Mouse (Mus musculus) kidney, postnatal 10 days (tissue): ENCODE data around the gene Ppfibp1.
A peak's percentile ranks its signal among the peaks of the same experiment; 100 is the strongest.

Experiments used
- DNase-seq: peaks from one replicate; pipeline ENCODE4 v3.0.0; 2021; ENCODE audit warnings: mixed read lengths

Gene Ppfibp1

DNA sequence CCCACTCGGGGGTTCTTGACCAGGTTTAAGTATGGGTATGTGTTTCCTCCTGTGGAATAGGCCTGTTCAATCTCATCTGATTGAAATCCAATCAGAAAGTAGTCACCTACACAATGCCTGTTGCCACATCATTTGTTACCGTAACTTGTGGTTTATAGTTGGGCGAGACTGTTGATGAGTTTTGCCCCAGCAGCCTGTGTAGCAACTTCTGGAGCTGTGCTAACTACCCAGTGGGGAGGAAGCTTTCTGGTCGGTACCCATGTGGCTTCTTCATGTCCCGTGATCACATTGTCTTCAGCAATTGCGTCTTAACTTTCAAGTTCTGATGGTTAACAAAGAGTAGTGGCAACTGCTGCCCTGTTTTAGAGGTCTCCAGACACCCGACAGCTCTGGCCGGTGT lies 163.4 kb downstream of the Ppfibp1 start:
- no peak for DNase-seq

- no peak for DNase-seq
These were observed 164.2 kb downstream of the Ppfibp1 start for GRCm38 (mm10) chr6:147052440-147052839.

DNA sequence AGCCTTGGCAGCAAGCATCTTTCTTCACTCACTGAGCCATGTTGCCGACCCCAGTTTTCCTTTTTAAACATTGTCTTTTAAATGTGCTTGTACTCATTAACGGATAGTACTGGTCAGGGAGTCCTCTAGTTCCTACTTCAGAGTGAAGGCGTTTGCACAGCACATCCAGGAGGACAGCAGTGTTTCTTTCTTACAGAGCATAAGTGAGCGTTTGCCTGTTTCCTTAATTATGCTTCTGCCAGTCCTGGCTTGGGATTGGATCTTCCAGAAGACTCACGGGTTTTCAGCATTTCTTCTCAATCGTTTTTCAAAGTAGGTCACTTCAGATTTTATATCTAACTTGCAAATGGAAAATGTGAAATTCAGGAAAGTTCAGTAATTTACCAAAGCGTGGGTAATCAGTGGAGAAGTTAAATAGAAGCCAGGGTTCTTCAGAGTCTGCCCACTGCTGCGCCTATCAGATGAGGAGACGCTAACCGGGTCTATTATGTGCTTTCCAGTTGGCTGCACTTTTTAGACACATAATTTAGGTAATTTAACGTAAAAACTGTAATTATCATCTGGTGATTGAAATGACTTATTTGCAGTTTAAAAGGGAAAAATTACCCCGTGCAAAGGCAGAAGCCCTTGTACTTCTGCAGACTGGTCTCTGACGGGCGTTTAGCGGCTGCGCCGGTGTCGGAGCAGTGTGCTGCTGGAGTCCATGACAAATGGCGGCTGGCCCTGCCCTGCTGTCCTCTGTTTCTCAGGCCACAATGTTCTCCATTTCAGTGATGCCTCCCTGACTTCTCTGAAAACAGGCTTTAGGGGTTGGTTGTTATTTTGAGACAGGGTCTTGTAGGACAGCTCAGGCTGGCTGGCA lies 165.7 kb downstream of the Ppfibp1 start:
- no peak for DNase-seq

- no peak for DNase-seq
These were observed 167.2 kb downstream of the Ppfibp1 start for GRCm38 (mm10) chr6:147055374-147055977.

- DNase-seq = peak; percentile 65
These were observed 171.0 kb downstream of the Ppfibp1 start for GRCm38 (mm10) chr6:147059326-147059725.

- no peak for DNase-seq
These were observed 173.3 kb downstream of the Ppfibp1 start for GRCm38 (mm10) chr6:147061630-147062029.

DNA sequence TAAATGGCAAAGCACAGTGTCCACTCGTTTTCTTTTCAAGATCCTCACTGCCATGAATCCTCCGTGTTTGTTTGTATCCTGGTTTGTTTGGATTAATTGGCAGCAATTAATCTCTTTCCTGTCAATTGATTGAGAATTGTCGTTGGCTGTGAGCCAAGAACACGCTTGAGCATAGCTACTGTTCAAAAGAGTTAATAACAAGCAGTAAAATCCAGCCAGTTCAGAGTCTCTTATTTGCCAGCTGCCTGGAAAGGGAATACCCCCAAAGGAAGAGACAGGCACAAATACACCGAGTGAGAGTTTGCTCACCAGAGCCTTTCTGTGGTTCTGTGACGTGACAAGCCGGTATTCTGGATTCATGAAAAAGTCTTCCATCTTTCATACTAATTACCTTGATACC lies 173.7 kb downstream of the Ppfibp1 start:
- no peak for DNase-seq

- DNase-seq = no peak
These were observed 174.4 kb downstream of the Ppfibp1 start for GRCm38 (mm10) chr6:147062694-147063093.

DNA sequence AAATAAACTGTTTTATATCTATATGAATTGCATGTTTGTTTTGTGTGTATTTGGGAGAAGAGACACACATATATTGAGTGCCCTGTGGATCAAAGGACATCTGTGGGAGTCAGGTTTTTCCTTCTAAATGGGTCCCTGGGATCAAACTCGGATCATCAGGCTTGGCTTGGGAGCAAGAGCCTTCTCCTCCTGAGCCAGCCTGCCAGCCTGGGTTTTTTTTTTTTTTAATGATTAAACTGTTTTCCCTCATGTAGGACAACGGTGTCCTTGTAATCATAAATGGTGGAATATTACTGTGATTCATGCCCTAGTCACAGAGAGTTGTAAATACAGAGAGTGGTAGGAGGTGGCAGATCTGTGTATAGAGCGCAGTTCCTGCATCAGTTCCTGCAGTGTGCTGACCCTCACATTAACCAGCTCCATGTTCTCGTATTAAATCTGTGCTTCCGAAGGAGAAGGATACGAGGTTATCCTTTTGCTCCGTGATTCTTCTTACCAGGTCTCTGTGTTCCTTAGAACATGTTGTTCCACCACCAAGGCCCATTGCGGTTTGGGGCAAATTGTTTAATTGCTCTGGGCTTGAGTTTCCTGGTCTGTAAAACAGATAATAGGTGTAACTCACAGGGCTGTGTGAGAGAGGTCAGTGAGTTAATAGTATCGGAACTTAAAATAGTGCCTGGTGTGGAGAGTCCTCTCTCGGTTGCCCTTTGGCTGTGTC lies 176.1 kb downstream of the Ppfibp1 start:
- DNase-seq = no peak

- DNase-seq = peak; percentile 22
These were observed 176.6 kb downstream of the Ppfibp1 start for GRCm38 (mm10) chr6:147064944-147065261.

GRCm38 (mm10) chr6:147075808-147076387 lies 187.6 kb downstream of the Ppfibp1 start:
- DNase-seq = no peak

DNA sequence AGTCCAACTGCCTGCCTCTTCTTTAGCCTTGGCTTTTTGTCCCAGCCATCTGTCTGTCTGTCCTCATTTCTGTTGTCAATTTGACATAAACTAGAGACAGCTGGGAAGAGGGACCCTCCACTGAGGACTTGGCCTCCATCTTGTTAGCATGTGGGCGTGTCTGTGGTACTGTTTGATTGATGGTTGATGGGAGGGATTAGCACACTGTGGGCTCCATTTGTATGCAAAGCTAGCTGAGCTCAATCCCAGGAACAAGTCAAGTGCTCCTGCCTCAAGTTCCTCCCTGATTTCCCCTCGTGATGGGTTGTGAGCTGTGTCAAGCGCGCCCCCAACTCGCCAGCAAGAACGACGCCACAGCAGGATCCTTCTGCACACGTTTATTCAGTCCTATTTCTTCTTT lies 188.6 kb downstream of the Ppfibp1 start:
- DNase-seq = no peak

GRCm38 (mm10) chr6:147079919-147080318 lies 191.6 kb downstream of the Ppfibp1 start:
- DNase-seq = no peak
